Mouse (Mus musculus): ENCODE results near the gene Vpreb2.
"Not testable (repeated sequence)": the region's sequence is repeated elsewhere in the genome, so short reads cannot be mapped to it uniquely, and the experiment has no call there.

Vpreb2 gene

GRCm38 (mm10) chr16:17992321-17992720, 12.1 kb downstream of the Vpreb2 start:
- DNase-seq, result not testable (repeated sequence)

GRCm38 (mm10) chr16:17999668-18000067, 19.4 kb downstream of the Vpreb2 start:
- no peak for DNase-seq

- no peak for DNase-seq
Measured at GRCm38 (mm10) chr16:18004589-18004988, 24.4 kb downstream of the Vpreb2 start.

- DNase-seq, result no peak
Measured at GRCm38 (mm10) chr16:18007083-18007482, 26.9 kb downstream of the Vpreb2 start.

DNA sequence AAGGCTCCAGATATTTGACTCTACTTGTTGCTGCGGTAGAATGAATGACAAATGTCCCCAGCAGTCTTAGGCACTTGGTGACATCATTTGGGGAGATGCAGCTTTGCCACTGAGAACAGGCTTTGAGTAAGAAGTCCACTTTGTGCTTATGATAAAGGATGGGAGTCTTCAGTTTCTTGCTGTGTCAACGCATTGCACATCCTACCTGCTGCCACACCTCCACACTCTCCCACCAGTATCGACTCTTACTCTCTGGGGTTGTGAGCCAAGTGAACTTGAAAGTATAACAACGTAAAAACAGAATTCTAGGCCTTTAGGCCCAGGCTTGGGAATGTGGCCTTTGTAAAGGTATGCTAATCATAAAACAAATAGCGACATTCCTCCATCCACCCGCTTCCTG, 30.9 kb downstream of the Vpreb2 start:
- no peak for DNase-seq

GRCm38 (mm10) chr16:18016482-18016881, 36.3 kb downstream of the Vpreb2 start:
- not testable (repeated sequence) for DNase-seq

- DNase-seq, result no peak
Measured at GRCm38 (mm10) chr16:18022780-18023557, 42.7 kb downstream of the Vpreb2 start.

- no peak for DNase-seq
Measured at GRCm38 (mm10) chr16:18027371-18027770, 47.1 kb downstream of the Vpreb2 start.

Data from lung, postnatal 36 days (tissue).